Mouse (Mus musculus) gastrocnemius, adult 18-20 months (tissue): ENCODE results near the gene 1700025G04Rik. TPM values are rescaled to one million over a fixed set of nuclear protein-coding genes. Genes with fewer than 3 reads are reported as not detected.
A peak's percentile ranks its signal among the peaks of the same experiment; 100 is the strongest.

Experiments used
- DNase-seq: peaks from one replicate; pipeline ENCODE4 v3.0.0; 2021; ENCODE audit warnings: low spot score
- long read RNA-seq, 2 experiments: library from polyadenylated mRNA; stranded (forward); transcript quantifications; one replicate each; pipeline ENCODE4 v2.0.0; 2021
- total RNA-seq, 2 experiments: library from RNA; stranded (reverse); gene quantifications; 2 replicates each; pipeline ENCODE4 v1.2.3; 2021

1700025G04Rik gene
- 10 to 100 TPM; 72.9 to 79.7 TPM for total RNA-seq
- long read RNA-seq, experiment 1, full-length matches to known transcripts, result 45 of 67 reads
- long read RNA-seq, experiment 1, partial matches to known transcripts, result 3 of 67 reads
- long read RNA-seq, experiment 1, other reads (novel, unspliced or antisense), result 19 of 67 reads
- long read RNA-seq, experiment 2, full-length matches to known transcripts, result 36 of 48 reads
- long read RNA-seq, experiment 2, partial matches to known transcripts, result 0 of 48 reads
- long read RNA-seq, experiment 2, other reads (novel, unspliced or antisense), result 12 of 48 reads

DNA sequence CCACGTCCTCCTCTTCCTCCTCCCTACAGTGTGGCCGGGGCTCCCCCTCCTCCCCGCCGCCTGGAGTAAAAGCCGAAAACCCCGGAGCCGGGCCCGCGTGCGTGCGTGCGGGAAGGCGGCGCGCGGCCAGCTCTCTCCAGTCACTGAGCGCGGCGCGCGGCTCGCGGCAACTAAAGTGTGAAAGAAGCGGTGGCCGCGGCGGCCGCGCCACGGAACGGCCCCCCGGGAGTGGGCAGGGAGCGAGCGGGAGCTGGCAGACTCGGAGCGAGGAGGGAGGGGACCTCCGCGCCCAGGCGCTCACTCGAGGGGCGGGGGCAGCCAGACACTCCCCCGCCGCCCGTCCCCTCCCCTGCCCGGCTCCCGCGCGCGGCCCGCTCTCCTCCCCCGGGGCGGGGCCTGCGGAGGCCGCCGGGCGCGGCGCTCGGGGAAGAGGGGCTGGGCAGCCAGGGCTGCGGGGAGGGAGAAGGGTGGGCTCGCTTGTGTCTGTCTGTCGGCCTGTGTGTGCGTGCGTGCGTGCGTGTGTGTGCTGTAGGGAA is at the start of gene 1700025G04Rik:
TSS of gene 1700025G04Rik (minus strand) at position 108 of the 536 bp plus-strand sequence.
- peak; percentile 84 for DNase-seq

DNA sequence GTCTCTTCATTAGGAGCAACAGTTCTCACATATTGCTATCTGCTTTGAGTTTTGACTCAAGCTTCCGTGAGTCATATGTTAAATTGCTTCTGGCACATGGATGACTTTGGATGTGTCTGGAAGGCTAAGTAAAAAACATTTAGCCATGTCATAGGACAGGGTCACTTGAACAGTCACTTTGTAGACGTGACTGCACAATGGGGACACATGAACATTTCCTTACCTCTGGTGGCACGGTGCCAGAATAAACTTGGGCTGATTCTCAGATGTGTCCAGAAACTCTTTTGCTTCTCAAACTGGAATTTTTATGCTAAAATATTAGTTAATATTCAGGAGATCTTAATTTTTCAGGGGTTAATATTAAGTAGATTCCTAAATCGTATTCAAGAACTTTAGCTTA is 49.6 kb upstream of the 1700025G04Rik start:
- DNase-seq, result no peak

DNA sequence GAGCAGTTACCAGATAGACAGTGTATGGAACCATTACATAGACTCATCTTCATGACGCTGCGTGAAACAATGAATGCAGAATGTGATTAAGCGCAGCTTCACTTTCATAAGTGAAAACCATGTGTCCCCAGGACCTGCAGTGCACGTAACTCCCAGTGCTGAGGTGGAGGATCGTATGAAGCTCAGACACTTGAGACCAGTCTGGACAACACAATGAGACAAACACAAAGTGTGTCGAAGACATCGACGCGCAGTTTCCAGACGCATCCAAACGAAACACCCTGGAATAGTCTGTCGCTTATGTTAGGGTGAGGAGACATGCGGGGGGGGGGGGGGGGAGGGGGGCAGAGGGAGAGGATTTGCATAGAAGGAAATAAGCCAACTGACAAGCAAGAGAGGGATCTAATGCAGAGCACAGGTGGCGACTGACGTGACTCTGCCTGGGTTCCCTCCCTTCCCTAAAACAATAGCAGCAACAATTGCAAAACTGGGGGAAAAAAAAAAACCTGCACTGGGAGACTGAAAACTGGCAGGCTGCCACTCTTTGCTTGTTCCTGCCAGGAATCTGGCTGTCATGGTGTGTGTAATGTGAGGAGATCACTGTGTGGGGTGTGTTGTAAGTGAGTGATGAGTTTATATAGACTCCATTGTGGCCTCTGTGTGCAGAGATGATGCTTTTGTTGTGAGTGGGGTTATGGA is 40.3 kb upstream of the 1700025G04Rik start:
- DNase-seq, result peak; percentile 35

DNA sequence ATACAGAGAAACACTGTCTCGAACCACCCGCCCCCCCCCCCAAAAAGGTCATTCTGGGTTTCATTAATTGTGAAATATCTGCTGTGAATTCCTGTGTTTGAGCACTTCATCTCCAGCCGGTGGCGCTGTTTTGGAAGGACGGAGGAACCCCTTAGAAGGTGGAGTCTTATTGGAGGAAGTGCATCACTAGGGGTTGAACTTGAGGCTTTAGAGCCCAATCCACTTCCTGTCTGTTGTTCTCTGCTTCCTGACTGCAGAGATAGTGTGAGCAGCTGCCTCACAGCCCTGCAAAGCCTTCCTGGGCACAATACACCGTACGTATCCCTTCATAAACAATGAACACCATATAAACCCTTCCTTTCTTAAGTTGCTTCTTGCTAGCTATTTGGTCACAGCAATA is 35.5 kb upstream of the 1700025G04Rik start:
- DNase-seq, result no peak

DNA sequence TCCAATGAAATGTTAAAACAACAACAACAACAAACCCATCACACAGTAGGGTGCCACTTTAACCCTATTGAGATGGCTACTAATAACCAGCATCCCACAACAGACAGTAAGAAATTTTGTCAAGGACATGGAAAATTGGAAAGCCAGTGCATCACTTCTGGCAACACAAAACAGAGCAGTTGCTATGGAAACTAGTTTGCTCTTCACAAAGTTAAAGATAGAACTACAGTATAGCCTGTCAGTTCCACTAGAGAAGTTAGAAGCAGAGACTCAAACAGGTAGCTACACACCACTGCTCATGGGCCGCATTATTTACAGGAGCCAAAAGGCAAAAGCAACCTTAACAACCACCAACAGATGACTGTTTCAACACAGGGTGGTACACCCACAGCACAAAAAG is 20.2 kb upstream of the 1700025G04Rik start:
- DNase-seq, result no peak

DNA sequence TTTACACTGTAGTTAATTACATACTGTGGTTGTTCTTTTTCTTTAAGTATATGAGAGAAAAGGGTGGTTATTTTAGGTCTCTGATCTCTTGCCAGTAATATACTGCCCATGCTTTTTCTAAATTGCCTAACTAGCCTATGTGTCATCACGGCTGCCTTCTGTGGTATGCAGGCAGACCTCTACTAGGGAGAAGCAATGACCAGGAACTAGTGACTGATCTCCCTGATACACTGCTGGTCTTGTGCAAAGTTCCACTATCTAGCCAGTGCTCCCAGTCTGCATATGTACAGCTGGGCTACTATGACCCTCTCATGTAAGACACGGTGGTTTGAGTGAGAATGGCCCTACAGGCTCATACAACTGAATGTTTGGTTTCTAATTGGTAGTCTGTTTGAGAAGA is 16.2 kb upstream of the 1700025G04Rik start:
- DNase-seq, result no peak

DNA sequence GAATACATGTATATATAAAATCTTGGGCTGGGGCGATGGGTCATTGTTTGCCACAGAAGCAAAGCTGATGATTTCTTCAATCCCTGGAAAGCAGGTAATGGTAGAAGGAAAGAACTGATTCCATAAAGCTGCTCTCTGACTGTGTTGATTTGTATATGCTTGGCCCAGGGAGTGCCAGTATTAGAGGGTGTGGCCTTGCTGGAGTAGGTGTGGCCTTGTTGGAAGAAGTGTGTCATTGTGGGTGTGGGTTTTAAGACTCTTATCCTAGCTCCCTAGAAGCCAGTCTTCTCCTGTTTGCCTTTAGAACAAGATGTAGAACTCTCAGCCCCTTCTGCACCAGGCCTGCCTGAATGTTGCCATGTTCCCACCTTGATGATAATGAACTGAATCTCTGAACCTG is 15.3 kb upstream of the 1700025G04Rik start:
- DNase-seq, result no peak

DNA sequence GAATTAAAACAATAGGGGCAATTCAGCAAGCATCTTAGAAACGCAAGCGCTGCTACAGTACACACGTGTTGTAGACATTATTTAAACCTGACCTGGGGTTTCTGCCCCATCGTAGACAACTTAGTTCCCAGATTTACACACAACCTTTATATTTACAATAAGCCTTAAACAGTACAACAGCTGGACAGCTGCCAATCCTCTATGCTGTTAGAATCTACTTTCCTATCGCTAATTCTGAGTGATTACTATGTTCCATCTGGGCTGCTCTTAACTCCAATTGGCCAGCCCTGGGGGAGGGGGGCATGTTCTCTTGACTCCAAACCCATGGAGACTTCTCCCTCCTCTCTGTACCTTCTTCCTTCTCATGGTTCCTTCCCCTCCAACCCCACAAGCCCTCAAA is 11.8 kb upstream of the 1700025G04Rik start:
- DNase-seq, result no peak

DNA sequence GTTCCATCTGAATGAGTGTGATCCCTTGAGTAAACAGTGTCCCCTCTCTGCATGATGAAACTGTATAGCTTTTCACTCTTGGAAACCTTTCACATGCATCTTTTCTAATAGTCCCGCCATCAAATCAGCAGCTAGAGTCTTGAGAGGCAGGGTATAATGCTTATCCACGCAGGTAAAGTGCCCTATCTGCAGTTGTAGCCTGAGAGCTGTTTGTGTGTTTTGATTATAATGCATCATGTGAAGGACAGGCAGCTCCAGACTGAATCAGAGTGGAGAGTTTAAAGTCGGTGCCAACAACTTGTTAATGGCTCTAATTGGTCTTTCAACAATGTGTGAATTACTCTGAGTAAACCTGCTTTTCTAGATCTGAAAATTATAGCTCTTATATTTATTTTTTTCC is 6.1 kb upstream of the 1700025G04Rik start:
- DNase-seq, result no peak

DNA sequence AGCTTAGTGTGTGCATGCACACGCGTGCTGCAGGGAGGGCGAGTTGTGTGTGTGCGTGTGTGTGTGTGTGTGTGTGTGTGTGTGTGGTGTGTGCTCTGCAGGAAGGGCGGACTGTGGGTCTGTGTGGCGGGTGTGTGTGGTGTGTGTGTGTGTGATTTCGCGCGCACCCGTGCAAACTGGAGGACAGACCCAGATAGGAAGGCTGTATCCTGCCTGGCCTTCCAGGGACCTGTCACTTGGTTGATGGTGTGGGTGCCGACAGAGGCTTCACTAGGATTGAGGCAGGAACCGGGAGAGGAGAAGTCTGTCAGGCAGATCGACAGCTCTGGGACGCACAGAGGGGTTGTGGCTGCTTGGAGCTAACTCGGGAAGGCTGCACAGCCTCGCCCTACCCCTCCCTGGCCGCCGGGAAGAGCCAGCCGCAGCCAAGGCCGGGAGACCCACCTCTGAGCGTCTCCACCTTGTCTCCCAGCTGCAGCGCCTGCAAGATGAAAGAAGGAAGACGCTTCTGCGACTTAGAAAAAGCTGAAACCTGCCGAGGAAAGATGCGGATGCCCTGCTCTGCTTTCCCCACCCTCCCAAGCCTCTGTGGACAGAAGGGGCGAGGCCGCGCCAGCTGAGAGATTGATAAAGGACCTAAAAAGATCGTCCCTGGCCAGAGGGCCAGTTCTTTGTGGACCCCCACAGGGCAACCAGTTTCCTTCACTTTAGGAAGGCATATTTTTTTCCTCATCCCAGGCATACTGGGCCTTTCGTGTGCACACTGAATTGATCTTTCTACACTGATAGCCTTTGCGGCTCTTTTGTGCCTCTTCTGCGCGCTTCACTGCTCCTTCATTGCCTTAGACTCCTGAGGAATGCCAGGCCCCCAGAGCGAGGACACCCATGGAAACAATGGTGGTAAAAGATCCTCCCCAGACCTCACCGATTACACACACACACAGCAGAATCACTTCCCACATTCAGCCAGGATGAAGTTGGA is 930 bp upstream of the 1700025G04Rik start:
- peak; percentile 29 for DNase-seq

DNA sequence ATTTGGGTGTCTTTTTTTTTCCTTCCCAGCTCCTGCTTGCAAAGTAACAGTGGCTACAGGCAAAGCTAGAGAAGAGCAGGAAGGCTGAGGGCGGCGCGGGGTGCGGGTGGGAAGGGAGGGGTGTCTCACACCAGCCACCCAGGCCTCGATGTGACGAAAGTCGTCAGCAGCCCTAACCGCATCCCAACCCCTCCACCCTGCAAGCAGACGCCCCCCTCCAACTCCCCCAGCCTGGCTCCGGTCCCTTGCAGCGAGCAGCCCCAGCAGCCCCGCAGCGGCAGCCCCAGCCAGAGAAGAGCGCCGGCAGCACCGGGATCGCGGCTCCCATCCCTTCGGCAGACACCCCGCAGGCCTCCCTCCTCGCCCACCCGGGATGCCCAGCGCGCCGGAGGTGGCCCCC is 399 bp downstream of the 1700025G04Rik start:
- DNase-seq, result peak; percentile 23

DNA sequence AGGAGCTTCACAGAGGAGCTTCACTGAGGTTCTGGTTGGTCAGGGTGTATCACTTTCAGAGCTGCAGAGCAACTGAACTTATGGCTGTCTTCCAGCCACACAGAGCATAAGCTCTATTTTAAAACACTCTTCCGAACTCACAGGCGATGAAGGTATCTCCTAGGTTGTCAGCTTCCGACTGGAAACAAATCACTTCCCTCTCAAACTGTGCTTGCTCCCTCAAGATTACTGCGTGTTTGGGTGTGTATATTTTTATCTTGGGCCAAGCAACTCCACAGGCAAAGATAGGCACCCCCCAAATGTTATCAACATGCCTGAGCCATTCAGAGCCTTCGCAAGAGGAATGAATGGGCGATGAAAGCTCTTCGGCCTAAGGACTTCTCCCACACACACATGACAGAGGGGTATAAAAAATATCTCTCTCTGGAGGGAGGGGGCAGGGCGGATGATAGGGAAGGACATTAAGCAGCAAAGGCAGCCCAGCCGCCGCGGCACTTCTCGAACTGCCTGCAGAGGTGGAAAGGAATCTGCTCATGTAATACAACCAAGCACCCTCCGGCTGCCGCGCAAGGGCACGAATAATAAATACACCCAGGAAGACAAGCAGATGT is 1.0 kb downstream of the 1700025G04Rik start:
- DNase-seq, result peak; percentile 68

DNA sequence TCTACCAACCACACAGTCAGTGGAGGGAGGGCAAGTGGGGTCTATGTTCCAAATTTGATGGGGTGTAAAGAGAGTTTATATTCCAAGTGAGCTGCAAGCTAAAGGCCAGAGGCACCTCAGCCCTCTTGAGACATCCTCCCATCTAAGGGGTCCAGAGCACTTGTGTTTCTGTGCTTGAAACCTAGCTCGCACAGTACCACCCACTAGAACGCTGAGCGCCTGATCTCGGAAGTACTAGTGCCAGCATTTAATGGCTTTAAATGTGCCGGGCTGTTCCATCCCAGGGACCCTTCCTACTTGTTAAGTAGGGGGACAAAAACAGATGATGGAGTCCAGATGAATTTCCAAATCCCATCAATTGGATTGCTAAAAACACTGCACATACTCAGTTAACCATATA is 1.9 kb downstream of the 1700025G04Rik start:
- DNase-seq, result no peak

DNA sequence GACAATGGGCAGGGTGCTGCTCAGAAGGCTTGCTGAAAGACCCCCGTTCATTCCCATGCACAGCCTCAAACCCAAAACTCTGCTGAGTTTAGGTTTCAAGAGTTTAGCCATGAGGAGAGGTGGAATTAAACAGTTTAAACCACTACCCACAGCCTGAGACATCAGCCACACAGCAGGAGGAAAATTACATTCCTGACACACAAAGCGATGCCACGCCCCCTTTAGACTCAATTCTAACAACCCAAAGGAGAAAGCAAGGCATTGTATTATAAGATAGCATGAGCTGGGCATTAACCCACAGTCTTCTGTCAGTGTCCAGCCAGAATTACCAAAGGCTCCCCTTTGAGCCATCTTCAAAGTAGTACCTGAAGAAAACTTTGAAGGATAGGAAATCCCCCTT is 3.0 kb downstream of the 1700025G04Rik start:
- no peak for DNase-seq

DNA sequence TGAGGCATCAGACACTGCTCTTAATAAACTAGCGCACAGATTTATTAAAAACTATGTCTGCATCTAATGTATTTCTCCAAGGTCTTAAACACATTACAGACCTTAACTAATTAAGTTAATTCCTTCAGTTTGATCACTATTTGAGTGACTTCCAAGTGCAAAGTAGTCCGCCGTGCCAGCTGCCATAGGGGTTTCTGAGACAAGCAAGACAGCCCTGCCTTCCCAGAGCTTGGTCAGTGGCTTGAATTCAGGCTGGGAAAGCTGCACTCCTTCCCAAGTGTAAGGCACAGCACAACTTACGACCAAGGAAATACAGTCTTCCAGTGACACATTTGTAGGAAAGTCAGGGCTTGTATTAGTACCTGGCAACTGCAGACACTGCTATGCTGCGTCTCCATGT is 4.4 kb downstream of the 1700025G04Rik start:
- DNase-seq, result no peak

DNA sequence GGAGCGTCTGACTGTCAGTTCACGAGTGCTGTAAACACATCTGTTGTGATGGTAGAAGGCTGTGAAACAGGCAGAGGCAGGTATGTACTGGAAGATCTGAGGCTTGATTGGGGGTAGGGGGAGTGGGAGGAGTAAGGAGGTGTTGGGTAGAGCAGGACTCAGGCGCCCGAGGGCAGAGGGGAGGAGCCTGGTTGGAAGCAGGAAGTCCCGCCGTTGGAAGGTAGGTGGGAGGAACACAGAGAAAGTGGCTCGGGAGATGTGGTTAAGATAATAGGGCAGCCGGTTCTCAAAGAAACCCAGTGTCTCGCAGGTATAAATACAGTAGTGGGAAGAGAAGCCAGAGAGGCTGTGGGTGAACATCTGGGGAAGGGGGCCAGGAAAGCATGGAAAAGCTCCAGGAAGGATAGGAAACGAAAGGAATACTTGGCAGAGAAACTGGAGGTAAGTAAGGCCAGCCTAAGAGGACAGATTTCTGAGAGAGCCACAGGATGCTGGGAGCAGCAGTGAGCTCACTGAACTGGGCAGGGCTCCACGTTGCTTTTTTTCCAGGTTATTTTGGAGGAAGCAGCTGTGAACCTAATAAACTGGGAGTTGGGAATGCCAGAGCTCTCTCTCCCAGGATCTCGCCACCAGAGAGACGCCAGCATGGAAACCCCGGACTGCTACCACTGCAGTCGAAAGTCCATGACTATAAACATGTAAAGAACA is 5.1 kb downstream of the 1700025G04Rik start:
- DNase-seq, result peak; percentile 71

DNA sequence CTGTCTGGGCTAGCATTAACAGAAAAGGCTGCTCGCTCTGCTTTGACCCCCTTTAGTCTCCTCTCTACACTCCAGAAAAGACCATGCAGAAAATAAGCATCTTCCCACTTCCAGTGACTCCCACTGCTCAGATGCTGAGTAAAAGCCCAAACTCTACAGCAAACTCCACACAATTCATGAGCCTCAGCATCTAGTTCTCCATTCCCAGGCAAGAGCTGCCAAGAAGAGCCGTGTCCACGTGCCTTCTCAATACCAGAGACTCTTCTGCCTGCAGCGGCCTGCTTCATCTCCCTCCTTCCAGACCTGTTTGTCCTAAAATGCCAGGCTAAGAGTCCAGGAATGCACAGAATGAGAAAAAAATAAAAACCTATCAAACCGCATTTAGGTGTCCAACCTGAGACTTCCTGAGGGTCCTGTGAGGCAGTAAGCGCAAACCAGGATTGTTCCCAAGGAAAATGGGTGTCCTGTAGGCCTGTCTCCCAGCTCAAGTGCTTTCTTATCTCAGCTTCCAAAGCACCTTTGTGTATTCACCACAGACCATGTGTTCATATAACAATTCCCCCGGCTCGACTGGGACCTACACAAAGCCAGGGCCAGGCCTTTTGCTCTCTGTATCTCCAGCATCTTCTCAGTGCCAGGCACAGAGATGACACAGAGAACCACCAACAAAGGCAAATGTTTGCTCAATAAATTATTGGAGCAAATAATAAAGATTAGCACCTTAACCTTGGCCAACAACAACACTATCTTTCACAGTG is 7.8 kb downstream of the 1700025G04Rik start:
- no peak for DNase-seq

DNA sequence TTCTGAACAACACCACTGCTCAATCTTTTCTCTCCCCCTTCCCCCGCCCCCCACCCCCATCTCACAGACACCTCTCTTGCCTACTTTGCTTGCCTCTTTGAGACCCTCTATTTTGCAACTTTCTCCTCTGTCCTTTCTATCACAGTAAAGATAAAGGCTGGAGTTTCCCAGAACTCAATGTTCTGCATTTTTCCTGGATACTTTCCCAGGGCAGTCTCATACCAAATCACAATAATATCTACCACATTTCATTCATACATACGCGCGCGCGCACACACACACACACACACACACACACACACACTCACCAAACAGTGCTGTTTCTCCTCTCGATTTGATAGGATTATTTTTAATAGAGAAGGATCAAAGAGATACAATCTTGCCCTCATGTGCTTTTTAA is 8.8 kb downstream of the 1700025G04Rik start:
- no peak for DNase-seq

DNA sequence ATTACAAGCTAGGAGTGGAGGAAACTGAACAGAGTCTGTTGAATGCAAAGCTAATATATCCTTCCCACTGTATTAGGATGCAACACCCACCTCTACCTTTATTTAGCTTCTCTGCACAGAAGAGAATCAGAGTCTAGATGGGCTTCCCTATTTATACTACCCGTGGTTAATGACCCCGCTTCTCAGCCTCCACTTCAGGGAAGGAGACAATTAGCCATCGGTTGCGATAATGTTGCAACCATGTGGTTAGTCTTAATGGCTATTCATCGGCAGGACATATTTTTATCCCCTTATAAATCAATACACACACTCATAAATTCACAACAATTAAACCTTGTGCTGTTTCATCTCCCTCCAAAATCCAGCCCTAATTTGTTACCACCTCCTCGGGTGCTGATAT is 9.7 kb downstream of the 1700025G04Rik start:
- no peak for DNase-seq

DNA sequence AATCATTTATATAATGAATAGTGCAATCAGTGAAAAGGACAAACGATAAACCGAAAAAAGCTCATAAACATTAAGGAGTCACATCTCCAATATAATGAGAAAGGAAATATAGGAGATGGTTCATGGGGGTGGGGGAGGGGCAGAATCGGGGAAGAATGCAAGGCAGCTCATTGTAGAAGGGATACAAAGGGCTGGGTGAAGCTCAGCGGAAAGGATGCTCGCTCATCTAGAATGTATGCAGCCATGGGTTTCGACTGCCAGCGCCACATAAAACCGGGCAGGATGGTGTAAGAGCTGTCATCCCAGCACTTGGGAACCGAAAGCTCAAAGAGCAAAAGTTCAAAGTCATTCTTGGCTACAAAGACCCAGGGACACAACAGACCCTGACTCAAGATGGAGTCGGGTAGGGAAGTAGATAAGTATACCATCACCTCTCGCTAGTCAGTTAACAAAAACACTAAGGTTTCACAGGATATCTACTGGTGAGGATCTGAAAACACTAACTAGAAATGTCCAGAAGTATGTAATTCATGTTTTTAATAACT is 12.7 kb downstream of the 1700025G04Rik start:
- no peak for DNase-seq
